Mouse (Mus musculus) forebrain, embryonic 15.5 days (tissue): ENCODE results near the gene Unc5cl. TPM values are rescaled to one million over a fixed set of nuclear protein-coding genes. Genes with fewer than 3 reads are reported as not detected.
"Not testable (repeated sequence)": the region's sequence is repeated elsewhere in the genome, so short reads cannot be mapped to it uniquely, and the experiment has no call there.

Experiments
- ATAC-seq: fragments of 200-750 bp; cut with Nextera tagmentation; replicated peaks from 2 replicates; pipeline ENCODE4 v1.8.0; 2017; ENCODE audit warnings: mild to moderate bottlenecking, moderate TSS enrichment, moderate library complexity
- H3K27ac ChIP-seq: fragments of 300-500 bp; sonication (generic); replicated peaks from 2 replicates; pipeline ENCODE4 v1.5.1; 2015; ENCODE audit warnings: mild to moderate bottlenecking, inconsistent platforms
- H3K27me3 ChIP-seq: fragments of 300-500 bp; sonication (generic); 2 replicates; pipeline ENCODE4 v1.6.1; 2015; ENCODE audit warnings: inconsistent platforms
- H3K36me3 ChIP-seq: fragments of 300-500 bp; sonication (generic); 2 replicates; pipeline ENCODE4 v1.6.1; 2015; ENCODE audit warnings: mild to moderate bottlenecking, inconsistent platforms
- H3K4me1 ChIP-seq: fragments of 300-500 bp; sonication (generic); 2 replicates; pipeline ENCODE4 v1.6.1; 2015; ENCODE audit warnings: inconsistent platforms
- H3K4me2 ChIP-seq: fragments of 300-500 bp; sonication (generic); replicated peaks from 2 replicates; pipeline ENCODE4 v1.6.1; 2015; ENCODE audit warnings: mild to moderate bottlenecking, inconsistent platforms
- H3K4me3 ChIP-seq: fragments of 300-500 bp; sonication (generic); 2 replicates; pipeline ENCODE4 v1.5.1; 2015; ENCODE audit warnings: mild to moderate bottlenecking, inconsistent platforms
- H3K9ac ChIP-seq: fragments of 300-500 bp; sonication (generic); replicated peaks from 2 replicates; pipeline ENCODE4 v1.6.1; 2015; ENCODE audit warnings: mild to moderate bottlenecking, inconsistent platforms
- H3K9me3 ChIP-seq: fragments of 300-500 bp; sonication (generic); 2 replicates; pipeline ENCODE4 v1.6.1; 2016; ENCODE audit warnings: inconsistent platforms
- WGBS: fragments of 180-500 bp; shearing (Covaris S2); methylation state at CpG from one replicate; pipeline ENCODE4 v1.1.7; 2015; ENCODE audit warnings: mixed read lengths; 5-methylcytosine and 5-hydroxymethylcytosine counted together
- polyA plus RNA-seq: library from polyadenylated mRNA; unstranded; fragments of >200 nt; fragmentation: Nextera tagmentation; extraction: Ambion mirVana; gene quantifications from 2 replicates; pipeline ENCODE4 v1.2.1, GENCODE M21; 2015

Gene Unc5cl
- polyA plus RNA-seq, 1 experiment from 2014 or later, result 0.17 TPM

- 85% methylated on average over 2 of the region's 2 CpGs for WGBS
These were observed 1.3 kb downstream of the Unc5cl start for GRCm38 (mm10) chr17:48455955-48456354.

GRCm38 (mm10) chr17:48457971-48458653 is 3.4 kb downstream of the Unc5cl start:
- Histone ChIP-seq H3K9ac (no peak overlapping the region), H3K9me3 (no peaks in the 10 kb centered on the region), H3K27ac (no peak overlapping the region), H3K27me3 (no peaks in the 10 kb centered on the region), H3K4me2 (no peak overlapping the region), H3K4me1 (no peaks in the 10 kb centered on the region), H3K36me3 (no peaks in the 10 kb centered on the region), H3K4me3 (no peak overlapping the region)
- 89% methylated on average over 13 of the region's 13 CpGs for WGBS
- ATAC-seq, result no peak

More at GRCm38 (mm10) chr17:48455955-48456354, 1.3 kb downstream of the Unc5cl start:
- Histone ChIP-seq H3K4me2 (no peak overlapping the region), H3K27me3 (no peaks in the 10 kb centered on the region), H3K9me3 (no peaks in the 10 kb centered on the region), H3K36me3 (no peaks in the 10 kb centered on the region), H3K9ac (no peak overlapping the region), H3K4me3 (no peak overlapping the region), H3K4me1 (peaks cover 5% of the 10 kb centered on the region; the same call in 1 of the 2 replicates), H3K27ac (no peak overlapping the region)
- no peak for ATAC-seq

GRCm38 (mm10) chr17:48462096-48462495 is 7.4 kb downstream of the Unc5cl start:
- WGBS, result 94% methylated on average over 13 of the region's 13 CpGs
- H3K9me3 ChIP-seq, result no peaks in the 10 kb centered on the region
- no peak overlapping the region for H3K9ac ChIP-seq
- no peaks in the 10 kb centered on the region for H3K36me3 ChIP-seq
- H3K27ac ChIP-seq, result no peak overlapping the region
- no peak overlapping the region for H3K4me2 ChIP-seq
- H3K4me3 ChIP-seq, result no peak overlapping the region
- ATAC-seq, result no peak
- H3K4me1 ChIP-seq, result no peaks in the 10 kb centered on the region; the same call in 1 of the 2 replicates
- H3K27me3 ChIP-seq, result 0 out of 2 replicates have a peak, but pooled peaks cover 3% of the 10 kb centered on the region

- Histone ChIP-seq H3K9ac (no peak overlapping the region), H3K4me1 (no peaks in the 10 kb centered on the region; the same call in 1 of the 2 replicates), H3K4me2 (no peak overlapping the region), H3K9me3 (no peaks in the 10 kb centered on the region), H3K36me3 (no peaks in the 10 kb centered on the region), H3K27me3 (0 out of 2 replicates have a peak, but pooled peaks cover 3% of the 10 kb centered on the region), H3K4me3 (no peak overlapping the region), H3K27ac (no peak overlapping the region)
- no peak for ATAC-seq
- WGBS, result 95% methylated on average over 4 of the region's 4 CpGs
These were observed 8.7 kb downstream of the Unc5cl start for GRCm38 (mm10) chr17:48463391-48463790.

- H3K4me2 ChIP-seq, result peak overlapping the region; percentile 22
- 0 out of 2 replicates have a peak, but pooled peaks cover 3% of the 10 kb centered on the region for H3K27me3 ChIP-seq
- peak; percentile 64 for ATAC-seq
- no peaks in the 10 kb centered on the region for H3K36me3 ChIP-seq
- H3K4me3 ChIP-seq, result peak overlapping the region; percentile 17; the same call in 1 of the 2 replicates
- no peaks in the 10 kb centered on the region for H3K9me3 ChIP-seq
- no peak overlapping the region for H3K9ac ChIP-seq
- WGBS, result 47% methylated on average over 22 of the region's 22 CpGs
- no peaks in the 10 kb centered on the region; the same call in 1 of the 2 replicates for H3K4me1 ChIP-seq
- H3K27ac ChIP-seq, result no peak overlapping the region
These were observed 12.2 kb downstream of the Unc5cl start for GRCm38 (mm10) chr17:48466769-48467394.

- Histone ChIP-seq H3K27ac (no peak overlapping the region), H3K27me3 (0 out of 2 replicates have a peak, but pooled peaks cover 3% of the 10 kb centered on the region), H3K4me2 (peak overlapping the region; percentile 22), H3K9me3 (no peaks in the 10 kb centered on the region), H3K9ac (no peak overlapping the region), H3K36me3 (no peaks in the 10 kb centered on the region), H3K4me1 (no peaks in the 10 kb centered on the region; the same call in 1 of the 2 replicates), H3K4me3 (peak overlapping the region; percentile 17; the same call in 1 of the 2 replicates)
- ATAC-seq, result peak; percentile 84
- WGBS, result 11% methylated on average over 22 of the region's 22 CpGs
These were observed 12.9 kb downstream of the Unc5cl start for GRCm38 (mm10) chr17:48467395-48468231.

GRCm38 (mm10) chr17:48474282-48474681 is 19.6 kb downstream of the Unc5cl start:
- not testable (repeated sequence) for H3K4me1 ChIP-seq, H3K9me3 ChIP-seq
- 84% methylated on average over 6 of the region's 6 CpGs for WGBS

GRCm38 (mm10) chr17:48475444-48475843 is 20.7 kb downstream of the Unc5cl start:
- Histone ChIP-seq H3K9ac (no peak overlapping the region), H3K4me3 (no peak overlapping the region), H3K27ac (no peak overlapping the region), H3K36me3 (no peaks in the 10 kb centered on the region), H3K4me2 (no peak overlapping the region), H3K27me3 (no peaks in the 10 kb centered on the region), H3K4me1 (no peaks in the 10 kb centered on the region), H3K9me3 (no peaks in the 10 kb centered on the region)
- WGBS, result 83% methylated on average over 8 of the region's 8 CpGs
- no peak for ATAC-seq

More at GRCm38 (mm10) chr17:48474282-48474681, 19.6 kb downstream of the Unc5cl start:
- not testable (repeated sequence) for H3K27ac ChIP-seq, H3K36me3 ChIP-seq, ATAC-seq, H3K4me3 ChIP-seq, H3K9ac ChIP-seq, H3K4me2 ChIP-seq, H3K27me3 ChIP-seq

GRCm38 (mm10) chr17:48479952-48480351 is 25.3 kb downstream of the Unc5cl start:
- no peak overlapping the region for H3K4me3 ChIP-seq
- no peak overlapping the region for H3K9ac ChIP-seq
- peak; percentile 75; the same call in 1 of the 2 replicates for ATAC-seq
- WGBS, result 78% methylated on average over 10 of the region's 10 CpGs
- H3K4me1 ChIP-seq, result no peaks in the 10 kb centered on the region
- no peak overlapping the region for H3K27ac ChIP-seq
- H3K4me2 ChIP-seq, result no peak overlapping the region
- H3K9me3 ChIP-seq, result no peaks in the 10 kb centered on the region
- no peaks in the 10 kb centered on the region for H3K27me3 ChIP-seq
- H3K36me3 ChIP-seq, result no peaks in the 10 kb centered on the region

GRCm38 (mm10) chr17:48483764-48484163 is 29.1 kb downstream of the Unc5cl start:
- 85% methylated on average over 5 of the region's 5 CpGs for WGBS
- no peaks in the 10 kb centered on the region for H3K27me3 ChIP-seq
- no peak overlapping the region for H3K27ac ChIP-seq
- H3K4me2 ChIP-seq, result no peak overlapping the region
- no peak overlapping the region for H3K9ac ChIP-seq
- no peak for ATAC-seq
- H3K4me1 ChIP-seq, result no peaks in the 10 kb centered on the region
- H3K36me3 ChIP-seq, result no peaks in the 10 kb centered on the region
- H3K9me3 ChIP-seq, result no peaks in the 10 kb centered on the region
- no peak overlapping the region for H3K4me3 ChIP-seq

GRCm38 (mm10) chr17:48484191-48484590 is 29.5 kb downstream of the Unc5cl start:
- Histone ChIP-seq H3K36me3 (no peaks in the 10 kb centered on the region), H3K4me3 (no peak overlapping the region), H3K4me2 (no peak overlapping the region), H3K4me1 (no peaks in the 10 kb centered on the region), H3K27ac (no peak overlapping the region), H3K27me3 (no peaks in the 10 kb centered on the region), H3K9ac (no peak overlapping the region), H3K9me3 (no peaks in the 10 kb centered on the region)
- ATAC-seq, result no peak
- 93% methylated on average over 5 of the region's 5 CpGs for WGBS

- Histone ChIP-seq H3K4me1 (no peaks in the 10 kb centered on the region), H3K9me3 (no peaks in the 10 kb centered on the region), H3K27me3 (no peaks in the 10 kb centered on the region), H3K9ac (no peak overlapping the region), H3K36me3 (no peaks in the 10 kb centered on the region), H3K4me2 (no peak overlapping the region), H3K27ac (no peak overlapping the region), H3K4me3 (no peak overlapping the region)
- ATAC-seq, result no peak
- 87% methylated on average over 3 of the region's 3 CpGs for WGBS
These were observed 34.8 kb downstream of the Unc5cl start for GRCm38 (mm10) chr17:48489466-48489865.
